Mouse (Mus musculus): ENCODE measurements around the gene Gm5431. TPM values are rescaled to one million over a fixed set of nuclear protein-coding genes. Genes with fewer than 3 reads are reported as not detected.
"Not testable (repeated sequence)": the region's sequence is repeated elsewhere in the genome, so short reads cannot be mapped to it uniquely, and the experiment has no call there.

The Gm5431 gene
- polyA plus RNA-seq, 1 experiment from 2014 or later = 0.13 TPM

GRCm38 (mm10) chr11:48900654-48901566, 1.1 kb downstream of the Gm5431 start:
- ATAC-seq (ENCODE audit: low FRiP score); H3K4me1 ChIP-seq (replicated peaks); H3K4me2 ChIP-seq; H3K9me3 ChIP-seq; H3K27ac ChIP-seq; H3K36me3 ChIP-seq; H3K9ac ChIP-seq; H3K27me3 ChIP-seq; H3K4me3 ChIP-seq: not testable (repeated sequence)
- 90% methylated on average over 6 of the region's 6 CpGs for WGBS

- H3K4me1 ChIP-seq (replicated peaks) = no peaks in the 10 kb centered on the region
- no peak for ATAC-seq (ENCODE audit: low FRiP score)
- no peaks in the 10 kb centered on the region for H3K36me3 ChIP-seq
- no peak overlapping the region for H3K27ac ChIP-seq
- WGBS = 84% methylated on average over 2 of the region's 2 CpGs
- no peak overlapping the region for H3K9ac ChIP-seq
- no peaks in the 10 kb centered on the region for H3K9me3 ChIP-seq
- H3K27me3 ChIP-seq = no peaks in the 10 kb centered on the region
- no peak overlapping the region for H3K4me3 ChIP-seq
- no peak overlapping the region for H3K4me2 ChIP-seq
Observed at GRCm38 (mm10) chr11:48898812-48899431, 3.1 kb downstream of the Gm5431 start.

GRCm38 (mm10) chr11:48876680-48877079, 25.3 kb downstream of the Gm5431 start:
- Histone ChIP-seq H3K4me2 (no peak overlapping the region), H3K9ac (no peak overlapping the region), H3K27ac (no peak overlapping the region), H3K36me3 (no peaks in the 10 kb centered on the region), H3K4me3 (no peak overlapping the region), H3K27me3 (peaks cover 11% of the 10 kb centered on the region), H3K9me3 (no peaks in the 10 kb centered on the region), H3K4me1 (replicated peaks) (peaks cover 6% of the 10 kb centered on the region)
- 96% methylated on average over 1 of the region's 1 CpGs for WGBS
- ATAC-seq (ENCODE audit: low FRiP score) = no peak

- 71% methylated on average over 1 of the region's 1 CpGs for WGBS
- not testable (repeated sequence) for H3K36me3 ChIP-seq; H3K4me3 ChIP-seq; H3K9me3 ChIP-seq; H3K9ac ChIP-seq; H3K4me2 ChIP-seq; H3K27ac ChIP-seq; ATAC-seq (ENCODE audit: low FRiP score)
- Histone ChIP-seq H3K4me1 (replicated peaks) (peaks cover 16% of the 10 kb centered on the region), H3K27me3 (peaks cover 15% of the 10 kb centered on the region)
Observed at GRCm38 (mm10) chr11:48875343-48875837, 26.6 kb downstream of the Gm5431 start.

- 1% methylated on average over 4 of the region's 4 CpGs for WGBS
- Histone ChIP-seq H3K4me1 (replicated peaks) (peaks cover 16% of the 10 kb centered on the region), H3K4me3 (no peak overlapping the region), H3K36me3 (no peaks in the 10 kb centered on the region), H3K27me3 (peaks cover 15% of the 10 kb centered on the region), H3K9me3 (no peaks in the 10 kb centered on the region), H3K4me2 (no peak overlapping the region), H3K27ac (no peak overlapping the region), H3K9ac (no peak overlapping the region)
- peak; percentile 70 for ATAC-seq (ENCODE audit: low FRiP score)
Observed at GRCm38 (mm10) chr11:48874465-48874864, 27.5 kb downstream of the Gm5431 start.

GRCm38 (mm10) chr11:48873591-48874290, 28.3 kb downstream of the Gm5431 start:
- 73% methylated on average over 10 of the region's 10 CpGs for WGBS
- H3K4me1 ChIP-seq (replicated peaks) = peaks cover 16% of the 10 kb centered on the region
- H3K36me3 ChIP-seq = no peaks in the 10 kb centered on the region
- H3K4me2 ChIP-seq = no peak overlapping the region
- H3K27ac ChIP-seq = no peak overlapping the region
- ATAC-seq (ENCODE audit: low FRiP score) = no peak
- H3K4me3 ChIP-seq = no peak overlapping the region
- peaks cover 15% of the 10 kb centered on the region for H3K27me3 ChIP-seq
- no peak overlapping the region for H3K9ac ChIP-seq
- H3K9me3 ChIP-seq = no peaks in the 10 kb centered on the region

GRCm38 (mm10) chr11:48872695-48873300, 29.2 kb downstream of the Gm5431 start:
- Histone ChIP-seq H3K36me3 (no peaks in the 10 kb centered on the region), H3K4me1 (replicated peaks) (peaks cover 16% of the 10 kb centered on the region), H3K4me3 (no peak overlapping the region), H3K27me3 (peaks cover 15% of the 10 kb centered on the region), H3K27ac (no peak overlapping the region), H3K9ac (no peak overlapping the region), H3K9me3 (no peaks in the 10 kb centered on the region), H3K4me2 (no peak overlapping the region)
- no peak for ATAC-seq (ENCODE audit: low FRiP score)
- WGBS = 78% methylated on average over 7 of the region's 7 CpGs

- H3K4me3 ChIP-seq = peak overlapping the region; percentile 42
- H3K9ac ChIP-seq = peak overlapping the region; percentile 63
- peak overlapping the region; percentile 73 for H3K4me2 ChIP-seq
- ATAC-seq (ENCODE audit: low FRiP score) = 0 out of 2 replicates have a peak, but pooled peaks have one; percentile 1
- no peaks in the 10 kb centered on the region for H3K36me3 ChIP-seq
- peaks cover 16% of the 10 kb centered on the region for H3K4me1 ChIP-seq (replicated peaks)
- WGBS = 9% methylated on average over 17 of the region's 17 CpGs
- H3K27ac ChIP-seq = no peak overlapping the region
- H3K9me3 ChIP-seq = no peaks in the 10 kb centered on the region
- H3K27me3 ChIP-seq = peaks cover 15% of the 10 kb centered on the region
Observed at GRCm38 (mm10) chr11:48871817-48872541, 30.0 kb downstream of the Gm5431 start.

GRCm38 (mm10) chr11:48871201-48871772, 30.7 kb downstream of the Gm5431 start, which contains the start of gene Irgm1:
Irgm1 (minus strand) TSS chr11:48871683.
- peak; percentile 49; the same call in 1 of the 2 replicates for ATAC-seq (ENCODE audit: low FRiP score)
- WGBS = 2% methylated on average over 19 of the region's 19 CpGs

GRCm38 (mm10) chr11:48870781-48871180, 31.2 kb downstream of the Gm5431 start:
- peaks cover 15% of the 10 kb centered on the region for H3K27me3 ChIP-seq
- H3K4me1 ChIP-seq (replicated peaks) = peaks cover 16% of the 10 kb centered on the region
- no peak for ATAC-seq (ENCODE audit: low FRiP score)
- H3K27ac ChIP-seq = no peak overlapping the region
- peak overlapping the region; percentile 42 for H3K4me3 ChIP-seq
- peak overlapping the region; percentile 73 for H3K4me2 ChIP-seq
- peak overlapping the region; percentile 63 for H3K9ac ChIP-seq
- H3K36me3 ChIP-seq = no peaks in the 10 kb centered on the region
- H3K9me3 ChIP-seq = no peaks in the 10 kb centered on the region
- WGBS = 40% methylated on average over 7 of the region's 7 CpGs

More at GRCm38 (mm10) chr11:48871201-48871772, 30.7 kb downstream of the Gm5431 start, which contains the start of gene Irgm1:
- Histone ChIP-seq H3K4me1 (replicated peaks) (peaks cover 16% of the 10 kb centered on the region), H3K4me2 (peak within 1 kb of the TSS; percentile 73), H3K27ac (no peak within 1 kb of the TSS), H3K9ac (peak within 1 kb of the TSS; percentile 63), H3K36me3 (no peaks in the 10 kb centered on the region), H3K4me3 (peak within 1 kb of the TSS; percentile 42), H3K9me3 (no peaks in the 10 kb centered on the region), H3K27me3 (peaks cover 15% of the 10 kb centered on the region)
